Mouse (Mus musculus): ENCODE data around the gene Tmbim1. TPM values are rescaled to one million over a fixed set of nuclear protein-coding genes. Genes with fewer than 3 reads are reported as not detected.
"Not testable (repeated sequence)": the region's sequence is repeated elsewhere in the genome, so short reads cannot be mapped to it uniquely, and the experiment has no call there.

The Tmbim1 gene
- polyA plus RNA-seq, 1 experiment from 2014 or later = 18.6 TPM

DNA sequence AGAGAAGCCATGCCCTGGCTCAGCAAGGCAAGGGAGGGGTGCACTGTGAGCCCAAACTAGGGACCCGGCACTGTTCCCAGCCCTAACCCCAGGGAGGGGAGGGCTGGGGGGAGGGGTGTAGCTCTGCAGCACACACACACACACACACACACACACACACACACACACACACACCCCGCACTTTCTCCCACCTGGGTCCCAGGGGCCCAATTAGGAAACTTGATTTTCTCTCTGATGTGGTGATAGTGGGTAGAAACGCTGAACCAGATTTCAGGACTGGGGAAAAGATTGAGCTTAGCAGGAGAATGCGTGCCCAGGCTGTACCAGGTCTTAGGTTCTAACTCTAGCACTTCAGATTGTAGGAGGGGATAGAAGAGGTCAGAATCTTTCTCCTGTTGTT, 33.2 kb upstream of the Tmbim1 start:
- Histone ChIP-seq H3K4me2 (no peak overlapping the region), H3K9me3 (replicated peaks) (no peaks in the 10 kb centered on the region), H3K36me3 (no peaks in the 10 kb centered on the region), H3K4me3 (no peak overlapping the region), H3K27ac (no peak overlapping the region), H3K27me3 (replicated peaks) (0 out of 2 replicates have a peak, but pooled peaks cover 4% of the 10 kb centered on the region), H3K4me1 (peaks cover 12% of the 10 kb centered on the region; the same call in 1 of the 2 replicates), H3K9ac (no peak overlapping the region)
- 69% methylated on average over 4 of the region's 4 CpGs for WGBS (ENCODE audit: insufficient replicate concordance)
- ATAC-seq = no peak

DNA sequence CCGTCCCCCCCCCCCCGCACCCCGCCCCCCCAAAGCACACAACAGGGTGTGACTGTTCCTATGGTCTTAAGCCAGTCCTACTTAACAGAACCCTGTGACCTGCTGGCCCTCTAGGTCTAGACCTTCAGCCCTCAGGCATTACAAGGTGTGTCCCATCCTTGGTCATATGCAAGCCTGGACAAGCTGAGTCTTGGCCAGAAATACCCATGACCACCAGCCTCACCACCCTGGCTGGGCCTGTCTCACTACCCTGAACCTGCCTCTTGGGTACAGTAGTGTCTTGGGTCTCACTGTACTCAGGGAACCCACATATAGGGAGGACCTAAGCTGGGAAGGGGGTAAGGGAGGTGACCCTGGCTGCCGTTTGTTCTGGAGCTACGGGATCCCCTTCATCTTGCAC, 32.6 kb upstream of the Tmbim1 start:
- no peak for ATAC-seq
- WGBS (ENCODE audit: insufficient replicate concordance) = 68% methylated on average over 5 of the region's 5 CpGs
- Histone ChIP-seq H3K27me3 (replicated peaks) (peaks cover 10% of the 10 kb centered on the region), H3K36me3 (no peaks in the 10 kb centered on the region), H3K9me3 (replicated peaks) (no peaks in the 10 kb centered on the region), H3K9ac (no peak overlapping the region), H3K4me2 (no peak overlapping the region), H3K27ac (no peak overlapping the region), H3K4me3 (no peak overlapping the region), H3K4me1 (peaks cover 11% of the 10 kb centered on the region)

GRCm38 (mm10) chr1:74337241-74337771, 31.9 kb upstream of the Tmbim1 start:
- H3K27me3 ChIP-seq (replicated peaks) = peaks cover 13% of the 10 kb centered on the region
- no peaks in the 10 kb centered on the region for H3K9me3 ChIP-seq (replicated peaks)
- ATAC-seq = no peak
- no peak overlapping the region for H3K4me2 ChIP-seq
- no peak overlapping the region for H3K27ac ChIP-seq
- H3K4me3 ChIP-seq = no peak overlapping the region
- peaks cover 16% of the 10 kb centered on the region for H3K4me1 ChIP-seq
- WGBS (ENCODE audit: insufficient replicate concordance) = 73% methylated on average over 3 of the region's 3 CpGs
- H3K36me3 ChIP-seq = no peaks in the 10 kb centered on the region
- H3K9ac ChIP-seq = no peak overlapping the region

GRCm38 (mm10) chr1:74335436-74336170, 30.2 kb upstream of the Tmbim1 start:
- Histone ChIP-seq H3K27me3 (replicated peaks) (peaks cover 13% of the 10 kb centered on the region), H3K9ac (no peak overlapping the region), H3K4me1 (peaks cover 33% of the 10 kb centered on the region), H3K27ac (no peak overlapping the region), H3K36me3 (no peaks in the 10 kb centered on the region), H3K4me2 (no peak overlapping the region), H3K9me3 (replicated peaks) (no peaks in the 10 kb centered on the region), H3K4me3 (no peak overlapping the region)
- WGBS (ENCODE audit: insufficient replicate concordance) = 69% methylated on average over 6 of the region's 6 CpGs
- ATAC-seq = no peak

GRCm38 (mm10) chr1:74335033-74335432, 29.6 kb upstream of the Tmbim1 start:
- ATAC-seq = no peak
- H3K27me3 ChIP-seq (replicated peaks) = peaks cover 13% of the 10 kb centered on the region
- no peaks in the 10 kb centered on the region for H3K36me3 ChIP-seq
- peaks cover 35% of the 10 kb centered on the region for H3K4me1 ChIP-seq
- WGBS (ENCODE audit: insufficient replicate concordance) = 63% methylated on average over 4 of the region's 4 CpGs
- H3K27ac ChIP-seq = no peak overlapping the region
- H3K4me3 ChIP-seq = no peak overlapping the region
- H3K9ac ChIP-seq = no peak overlapping the region
- no peaks in the 10 kb centered on the region for H3K9me3 ChIP-seq (replicated peaks)
- no peak overlapping the region for H3K4me2 ChIP-seq

GRCm38 (mm10) chr1:74334607-74335006, 29.2 kb upstream of the Tmbim1 start:
- Histone ChIP-seq H3K4me1 (peaks cover 39% of the 10 kb centered on the region), H3K4me2 (no peak overlapping the region), H3K9me3 (replicated peaks) (no peaks in the 10 kb centered on the region), H3K36me3 (no peaks in the 10 kb centered on the region), H3K9ac (no peak overlapping the region), H3K27ac (no peak overlapping the region), H3K4me3 (no peak overlapping the region), H3K27me3 (replicated peaks) (peaks cover 13% of the 10 kb centered on the region)
- 78% methylated on average over 3 of the region's 3 CpGs for WGBS (ENCODE audit: insufficient replicate concordance)
- no peak for ATAC-seq

DNA sequence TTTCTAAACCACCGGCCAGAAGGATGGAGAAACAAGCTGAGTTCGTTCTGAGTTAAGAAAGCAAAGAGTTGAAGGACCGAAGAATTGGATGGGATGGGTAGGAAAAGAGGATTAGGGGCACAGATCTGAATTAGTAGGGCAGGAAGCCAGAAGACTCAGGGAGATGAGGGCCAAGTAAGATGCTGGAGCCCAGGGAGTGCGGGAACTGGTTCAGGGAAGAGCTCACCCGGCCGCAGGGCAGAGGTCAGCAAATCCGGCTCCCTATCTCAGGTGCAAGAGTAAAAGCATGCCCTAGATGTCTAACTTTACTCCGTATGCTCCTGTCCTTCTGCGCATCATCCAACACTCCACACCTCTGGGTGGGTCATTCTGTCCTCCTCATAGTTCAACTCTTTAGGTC, 27.5 kb upstream of the Tmbim1 start:
- WGBS (ENCODE audit: insufficient replicate concordance) = 12% methylated on average over 9 of the region's 9 CpGs
- Histone ChIP-seq H3K36me3 (no peaks in the 10 kb centered on the region), H3K4me1 (peaks cover 39% of the 10 kb centered on the region), H3K4me2 (peak overlapping the region; percentile 93), H3K27ac (no peak overlapping the region), H3K9ac (peak overlapping the region; percentile 68), H3K4me3 (peak overlapping the region; percentile 60), H3K27me3 (replicated peaks) (peaks cover 13% of the 10 kb centered on the region), H3K9me3 (replicated peaks) (0 out of 2 replicates have a peak, but pooled peaks cover 3% of the 10 kb centered on the region)
- no peak for ATAC-seq

DNA sequence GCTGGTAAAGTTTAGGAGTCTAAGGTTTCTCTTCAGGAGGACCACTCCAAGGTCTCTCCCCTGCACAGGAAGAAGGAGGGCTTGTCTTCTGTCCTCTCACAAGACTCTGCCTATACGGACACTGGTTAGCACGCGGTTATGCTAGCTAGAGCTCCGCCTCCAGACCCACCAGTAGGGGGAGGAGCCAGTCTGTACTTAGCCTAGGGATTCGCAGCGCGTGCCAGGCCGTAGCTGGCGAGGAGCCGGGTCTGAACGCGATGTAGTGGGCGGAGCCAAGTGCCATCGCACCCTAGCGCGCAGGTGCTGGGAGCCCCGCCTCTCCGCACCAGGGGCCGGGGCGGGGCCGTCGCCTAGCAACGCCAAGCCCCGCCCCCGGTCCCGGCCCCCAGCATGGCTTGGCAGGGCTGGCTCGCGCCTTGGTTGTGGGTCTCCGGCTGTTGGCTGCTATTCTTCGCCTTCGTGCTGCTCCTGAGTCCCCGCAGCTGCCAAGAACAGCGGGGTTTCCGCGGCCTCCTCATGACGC, 26.9 kb upstream of the Tmbim1 start:
- Histone ChIP-seq H3K27ac (peak overlapping the region; percentile 58; the same call in 1 of the 2 replicates), H3K4me3 (peak overlapping the region; percentile 60), H3K9me3 (replicated peaks) (0 out of 2 replicates have a peak, but pooled peaks cover 3% of the 10 kb centered on the region), H3K27me3 (replicated peaks) (peaks cover 13% of the 10 kb centered on the region), H3K36me3 (no peaks in the 10 kb centered on the region), H3K4me2 (peak overlapping the region; percentile 93), H3K4me1 (peaks cover 39% of the 10 kb centered on the region), H3K9ac (peak overlapping the region; percentile 68)
- WGBS (ENCODE audit: insufficient replicate concordance) = under 1% methylated on average over 36 of the region's 36 CpGs
- ATAC-seq = peak; percentile 95

GRCm38 (mm10) chr1:74331046-74331681, 25.7 kb upstream of the Tmbim1 start:
- Histone ChIP-seq H3K27ac (peak overlapping the region; percentile 58), H3K27me3 (replicated peaks) (peaks cover 13% of the 10 kb centered on the region), H3K4me2 (peak overlapping the region; percentile 93; the same call in 1 of the 2 replicates), H3K9ac (no peak overlapping the region), H3K4me3 (no peak overlapping the region), H3K36me3 (no peaks in the 10 kb centered on the region), H3K4me1 (peaks cover 39% of the 10 kb centered on the region), H3K9me3 (replicated peaks) (0 out of 2 replicates have a peak, but pooled peaks cover 3% of the 10 kb centered on the region)
- no peak for ATAC-seq
- WGBS (ENCODE audit: insufficient replicate concordance) = 22% methylated on average over 4 of the region's 4 CpGs

- H3K4me1 ChIP-seq = peaks cover 39% of the 10 kb centered on the region
- WGBS (ENCODE audit: insufficient replicate concordance) = 79% methylated on average over 7 of the region's 7 CpGs
- peaks cover 13% of the 10 kb centered on the region for H3K27me3 ChIP-seq (replicated peaks)
- H3K4me2 ChIP-seq = no peak overlapping the region
- H3K27ac ChIP-seq = no peak overlapping the region
- no peak overlapping the region for H3K4me3 ChIP-seq
- H3K9ac ChIP-seq = no peak overlapping the region
- 0 out of 2 replicates have a peak, but pooled peaks cover 3% of the 10 kb centered on the region for H3K9me3 ChIP-seq (replicated peaks)
- ATAC-seq = no peak
- no peaks in the 10 kb centered on the region for H3K36me3 ChIP-seq
Measured at GRCm38 (mm10) chr1:74329899-74330431, 24.5 kb upstream of the Tmbim1 start.

GRCm38 (mm10) chr1:74326916-74327315, 21.5 kb upstream of the Tmbim1 start:
- WGBS (ENCODE audit: insufficient replicate concordance) = 45% methylated on average over 2 of the region's 2 CpGs
- H3K4me3 ChIP-seq; H3K4me2 ChIP-seq; H3K27ac ChIP-seq; H3K9ac ChIP-seq; H3K9me3 ChIP-seq (replicated peaks); ATAC-seq; H3K27me3 ChIP-seq (replicated peaks); H3K36me3 ChIP-seq: not testable (repeated sequence)
- H3K4me1 ChIP-seq = peaks cover 23% of the 10 kb centered on the region

DNA sequence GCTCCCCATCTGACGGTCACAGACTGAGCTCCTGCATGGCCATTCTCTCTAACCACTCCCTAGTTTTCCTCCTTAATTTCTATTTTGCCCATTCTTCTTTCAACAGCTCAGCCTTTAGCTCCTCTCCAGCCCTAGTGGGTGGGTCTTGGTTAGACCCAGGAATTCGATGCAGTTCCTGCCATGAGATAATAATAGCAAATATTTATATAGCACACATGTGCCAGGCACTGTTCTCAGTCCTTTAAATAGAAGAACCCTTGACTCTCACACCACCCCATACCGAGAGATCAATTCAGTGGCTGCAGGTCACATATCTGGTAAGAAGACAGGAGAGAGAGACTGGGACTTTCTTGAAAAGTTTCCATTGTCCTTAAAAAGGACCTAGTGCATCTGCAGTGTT, 16.0 kb upstream of the Tmbim1 start:
- no peak overlapping the region for H3K27ac ChIP-seq
- 62% methylated on average over 3 of the region's 3 CpGs for WGBS (ENCODE audit: insufficient replicate concordance)

More for the DNA sequence above, 16.0 kb upstream of the Tmbim1 start:
- Histone ChIP-seq H3K9ac (no peak overlapping the region), H3K27me3 (replicated peaks) (no peaks in the 10 kb centered on the region), H3K4me1 (no peaks in the 10 kb centered on the region), H3K9me3 (replicated peaks) (no peaks in the 10 kb centered on the region), H3K4me3 (no peak overlapping the region), H3K4me2 (no peak overlapping the region), H3K36me3 (no peaks in the 10 kb centered on the region)
- ATAC-seq = no peak

Data from liver, embryonic 12.5 days (tissue).